9 mouse cellular contexts compared by ENCODE assay signal in genomic region chr12:85639326-85640008, GRCm38 (mm10). TPM values are rescaled to one million over a fixed set of nuclear protein-coding genes. Genes with fewer than 3 reads are reported as not detected.
DNase-seq lines count a peak whose midpoint lies in the region; ATAC-seq and TF ChIP-seq lines count a peak whose summit lies in the region.
"Had no signal": no experiment of that assay in that cellular context is flagged by ENCODE, and none has a peak within 500 bp of the region (broad histone marks: within the 10 kb centered on the region; RNA-seq: fewer than 3 reads in every experiment).

No protein-coding gene starts in this region.

- peak; percentile 62; the same call in 1 of the 2 replicates for ATAC-seq in forebrain, embryonic 14.5 days
- ATAC-seq in forebrain, embryonic 12.5 days (ENCODE audit: low FRiP score), result no peak
- peak; percentile 79 for ATAC-seq in intestine, embryonic 16.5 days
- ATAC-seq in megakaryocyte-erythroid progenitor cell, adult 5-6 weeks (replicated peaks; ENCODE audit: low FRiP score, low TSS enrichment, poor library complexity, severe bottlenecking), result no peak

- no peaks in the 10 kb centered on the region for H3K4me1 ChIP-seq in forebrain, embryonic 14.5 days (ENCODE audit: control insufficient read depth, insufficient read depth, low read length)
- H3K4me1 ChIP-seq in forebrain, embryonic 12.5 days, result peaks cover 6% of the 10 kb centered on the region; the same call in 1 of the 2 replicates
- H3K4me1 ChIP-seq in thymus, adult 2 months (replicated peaks; ENCODE audit: control insufficient read depth, insufficient read depth, low read length), result peaks cover 43% of the 10 kb centered on the region
- peaks cover 15% of the 10 kb centered on the region for H3K4me1 ChIP-seq in intestine, embryonic 16.5 days (ENCODE audit: control insufficient read depth, insufficient read depth, low read length)

- TF ChIP-seq POLR2A in thymus, adult 2 months (IDR thresholded peaks at IDR 0.05; ENCODE audit: control insufficient read depth, extremely low read depth, insufficient read depth, low read length, poor library complexity), result no peak

- H3K4me2 ChIP-seq in forebrain, embryonic 14.5 days (ENCODE audit: low read length), result no peak overlapping the region
- H3K4me2 ChIP-seq in forebrain, embryonic 12.5 days, result no peak overlapping the region
- no peak overlapping the region for H3K4me2 ChIP-seq in intestine, embryonic 16.5 days (ENCODE audit: low read depth, low read length)

- no peaks in the 10 kb centered on the region for H3K9me3 ChIP-seq in forebrain, embryonic 14.5 days (replicated peaks; ENCODE audit: control insufficient read depth, low read length)
- H3K9me3 ChIP-seq in forebrain, embryonic 12.5 days, result no peaks in the 10 kb centered on the region
- H3K9me3 ChIP-seq in intestine, embryonic 16.5 days (ENCODE audit: control insufficient read depth, low read length), result no peaks in the 10 kb centered on the region

- H3K36me3 ChIP-seq in forebrain, embryonic 14.5 days (ENCODE audit: control insufficient read depth, insufficient read depth, low read length), result peaks cover 4% of the 10 kb centered on the region; the same call in 1 of the 2 replicates
- no peaks in the 10 kb centered on the region; the same call in 1 of the 2 replicates for H3K36me3 ChIP-seq in forebrain, embryonic 12.5 days (replicated peaks)
- H3K36me3 ChIP-seq in thymus, adult 2 months (ENCODE audit: control insufficient read depth, insufficient read depth, low read length), result no peaks in the 10 kb centered on the region
- H3K36me3 ChIP-seq in intestine, embryonic 16.5 days (ENCODE audit: control insufficient read depth, insufficient read depth, low read length), result no peaks in the 10 kb centered on the region

- no peaks in the 10 kb centered on the region for H3K27me3 ChIP-seq in forebrain, embryonic 14.5 days (replicated peaks; ENCODE audit: control insufficient read depth, insufficient read depth, low read length)
- H3K27me3 ChIP-seq in forebrain, embryonic 12.5 days, result no peaks in the 10 kb centered on the region
- no peaks in the 10 kb centered on the region for H3K27me3 ChIP-seq in thymus, adult 2 months (ENCODE audit: control insufficient read depth, insufficient read depth, low read length)
- H3K27me3 ChIP-seq in intestine, embryonic 16.5 days (replicated peaks; ENCODE audit: control insufficient read depth, insufficient read depth, low read length), result no peaks in the 10 kb centered on the region

- DNase-seq in forebrain, embryonic 14.5 days (ENCODE audit: low spot score), result peak; percentile 63
- DNase-seq in thymus, adult 2 months, result no peak
- no peak for DNase-seq in thymus, postnatal 0 days (ENCODE audit: low spot score)
- peak; percentile 94 for DNase-seq in lung, postnatal 36 days
- DNase-seq in adipocyte (ENCODE audit: low spot score), result no peak

- no peak overlapping the region for H3K27ac ChIP-seq in forebrain, embryonic 14.5 days (ENCODE audit: low read depth, low read length)
- no peak overlapping the region for H3K27ac ChIP-seq in forebrain, embryonic 12.5 days
- H3K27ac ChIP-seq in thymus, adult 2 months (ENCODE audit: control insufficient read depth, insufficient read depth, low read length), result peak overlapping the region; percentile 77
- 0 out of 2 replicates have a peak overlapping the region, but pooled peaks have one; percentile 7 for H3K27ac ChIP-seq in intestine, embryonic 16.5 days (ENCODE audit: low read length)
- H3K27ac ChIP-seq: kidney, postnatal 0 days had no signal

- TF ChIP-seq CTCF in thymus, adult 2 months (IDR thresholded peaks at IDR 0.05; ENCODE audit: borderline replicate concordance, control insufficient read depth, extremely low read depth, insufficient read depth, low read length, poor library complexity), result no peak

- 67% methylated on average over 12 of the region's 12 CpGs for WGBS in forebrain, embryonic 14.5 days
- 83% methylated on average over 12 of the region's 12 CpGs for WGBS in forebrain, embryonic 12.5 days
- WGBS in thymus, adult 2 months, result 92% methylated on average over 12 of the region's 12 CpGs
- WGBS in intestine, embryonic 16.5 days, result 45% methylated on average over 12 of the region's 12 CpGs

- H3K9ac ChIP-seq in forebrain, embryonic 14.5 days (ENCODE audit: low read length), result no peak overlapping the region
- no peak overlapping the region for H3K9ac ChIP-seq in forebrain, embryonic 12.5 days
- no peak overlapping the region for H3K9ac ChIP-seq in intestine, embryonic 16.5 days (ENCODE audit: low read depth, low read length)

- no peak overlapping the region for H3K4me3 ChIP-seq in forebrain, embryonic 14.5 days (ENCODE audit: low read depth, low read length)
- no peak overlapping the region for H3K4me3 ChIP-seq in forebrain, embryonic 12.5 days (replicated peaks)
- H3K4me3 ChIP-seq in thymus, adult 2 months (ENCODE audit: control insufficient read depth, insufficient read depth, low read length), result no peak overlapping the region
- H3K4me3 ChIP-seq in intestine, embryonic 16.5 days (ENCODE audit: low read length), result no peak overlapping the region

RNA-seq across cellular contexts. Expression of gene Jdp2, which starts 40.6 kb away (rescaled TPM):
- 0.24 TPM in 1 of 2 replicates, not detected in the other for polyA plus RNA-seq in forebrain, embryonic 14.5 days (2014; fragmentation: Nextera tagmentation; extraction: Ambion mirVana)
- 0.47 and 0.56 TPM in 2 replicates for polyA plus RNA-seq in forebrain, embryonic 12.5 days (2016; fragmentation: Nextera tagmentation; extraction: Ambion mirVana)
- 3.1 and 3.5 TPM in 2 replicates for polyA plus RNA-seq in thymus, adult 2 months (2012; rRNA removed)
- polyA plus RNA-seq in thymus, postnatal 0 days (2015; fragmentation: Nextera tagmentation; extraction: Ambion mirVana), result 0.34 and 0.57 TPM in 2 replicates
- polyA plus RNA-seq in intestine, embryonic 16.5 days (2015; fragmentation: Nextera tagmentation; extraction: Ambion mirVana), result 0.26 and 0.27 TPM in 2 replicates
- total RNA-seq in megakaryocyte-erythroid progenitor cell, adult 5-6 weeks (2014; fragmentation: Nextera tagmentation), result 0.47 TPM in 1 of 2 replicates, not detected in the other
- total RNA-seq in megakaryocyte-erythroid progenitor cell, adult 5-6 weeks (2017), result 1.1 and 2.1 TPM in 2 replicates

RNA-seq across cellular contexts. Expression of gene Batf, which starts 47.0 kb away (rescaled TPM):
- 0.94 and 1.5 TPM in 2 replicates for polyA plus RNA-seq in forebrain, embryonic 14.5 days (2014; fragmentation: Nextera tagmentation; extraction: Ambion mirVana)
- 0.56 and 1.5 TPM in 2 replicates for polyA plus RNA-seq in forebrain, embryonic 12.5 days (2016; fragmentation: Nextera tagmentation; extraction: Ambion mirVana)
- polyA plus RNA-seq in thymus, adult 2 months (2012; rRNA removed), result 13.3 and 14.9 TPM in 2 replicates
- polyA plus RNA-seq in thymus, postnatal 0 days (2015; fragmentation: Nextera tagmentation; extraction: Ambion mirVana), result 16.9 and 18.2 TPM in 2 replicates
- 3.5 and 3.6 TPM in 2 replicates for polyA plus RNA-seq in intestine, embryonic 16.5 days (2015; fragmentation: Nextera tagmentation; extraction: Ambion mirVana)
- total RNA-seq in megakaryocyte-erythroid progenitor cell, adult 5-6 weeks (2014; fragmentation: Nextera tagmentation), result 3.3 and 4.7 TPM in 2 replicates
- total RNA-seq in megakaryocyte-erythroid progenitor cell, adult 5-6 weeks (2017), result 10.4 and 32.5 TPM in 2 replicates

Comparison
In these comparisons a context has a peak if more than half of its experiments do, and no peak if none do; other contexts are left out.
1. ATAC-seq: peak in forebrain, embryonic 14.5 days (single experiment) and intestine, embryonic 16.5 days (single experiment); none in forebrain, embryonic 12.5 days (single experiment) and megakaryocyte-erythroid progenitor cell, adult 5-6 weeks (single experiment).
2. DNase-seq: peak in forebrain, embryonic 14.5 days (single experiment) and lung, postnatal 36 days (single experiment); none in thymus, adult 2 months (single experiment), thymus, postnatal 0 days (single experiment) and adipocyte (single experiment).
3. H3K27ac ChIP-seq: peak in thymus, adult 2 months (single experiment) and intestine, embryonic 16.5 days (single experiment); none in forebrain, embryonic 14.5 days (single experiment) and forebrain, embryonic 12.5 days (single experiment).